Mouse (Mus musculus) liver (tissue): Measurements from ENCODE around the gene Vmn2r55.
"Not testable (repeated sequence)": the region's sequence is repeated elsewhere in the genome, so short reads cannot be mapped to it uniquely, and the experiment has no call there.

ENCODE experiments used
- DNase-seq: peaks from one replicate; pipeline ENCODE4 v3.0.0-alpha.2; 2020; ENCODE audit warnings: mixed read lengths

The Vmn2r55 gene

DNA sequence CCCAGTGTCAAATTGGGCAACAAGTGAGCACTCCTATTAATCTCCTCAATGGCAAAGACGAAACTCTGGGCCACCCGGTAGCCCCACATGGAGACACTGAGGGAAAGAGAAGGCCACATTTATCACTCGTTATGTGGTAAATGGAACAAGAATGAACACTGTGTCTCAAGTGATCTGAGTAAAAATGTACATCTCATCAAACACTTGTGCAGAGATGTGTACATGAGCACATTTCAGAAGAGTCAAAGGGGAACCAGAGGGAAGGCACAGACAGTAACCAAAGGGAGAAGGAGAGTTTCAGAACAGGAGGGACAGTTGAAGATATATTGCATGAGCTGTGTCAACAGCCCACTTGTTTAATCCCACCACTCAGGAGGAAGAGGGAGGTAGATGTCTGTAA is at the start of gene Vmn2r55:
TSS of gene Vmn2r55 (minus strand) at position 101 of the 400 bp plus-strand sequence.
- not testable (repeated sequence) for DNase-seq

GRCm38 (mm10) chr7:12640219-12640618 is 44.6 kb downstream of the Vmn2r55 start, which contains the start of gene Vmn2r54:
Gene Vmn2r54, minus strand, starts transcription at chr7:12640319.
- not testable (repeated sequence) for DNase-seq

- no peak for DNase-seq
Measured at GRCm38 (mm10) chr7:12608688-12609087, 76.1 kb downstream of the Vmn2r55 start, which contains the start of gene Vmn2r53. Gene Vmn2r53, minus strand, starts transcription at chr7:12608788.
